Mouse (Mus musculus): ENCODE results near the gene Pole3.

GRCm38 (mm10) chr4:62516079-62516478, 8.8 kb downstream of the Pole3 start:
- peak; percentile 19; the same call in 1 of the 2 replicates for TF ChIP-seq CTCF (IDR thresholded peaks at IDR 0.05; ENCODE audit: low read depth)
- no peak for TF ChIP-seq EP300 (IDR thresholded peaks at IDR 0.05; ENCODE audit: low read depth)
